Mouse (Mus musculus) gastrocnemius, adult 2 months (tissue): ENCODE measurements around the gene Tsen54. TPM values are rescaled to one million over a fixed set of nuclear protein-coding genes. Genes with fewer than 3 reads are reported as not detected.

Experiments used
- DNase-seq: peaks from one replicate; pipeline ENCODE4 v3.0.0; 2022
- H3K27ac ChIP-seq: fragments of 200-600 bp; 2 replicates; pipeline ENCODE4 v1.8.1; 2022; ENCODE audit warnings: mild to moderate bottlenecking
- H3K4me3 ChIP-seq: fragments of 200-600 bp; 2 replicates; pipeline ENCODE4 v1.8.1; 2022; ENCODE audit warnings: mild to moderate bottlenecking, moderate library complexity
- CTCF ChIP-seq: fragments of 200-600 bp; IDR thresholded peaks from 2 replicates; pipeline ENCODE4 v1.8.1; 2022; ENCODE audit warnings: antibody characterized with exemption, mild to moderate bottlenecking, moderate library complexity
- intact Hi-C: fragments of 180-260 bp; cut with DNase I; formaldehyde crosslinking; loops from one replicate; pipeline ENCODE4 v1.15.1; 2025
- total RNA-seq, 2 experiments: library from RNA; stranded (reverse); gene quantifications; 2 replicates each; pipeline ENCODE4 v1.2.3; 2021

Gene Tsen54
- total RNA-seq, 2 experiments from 2014 or later, result 6.2 to 6.9 TPM

DNA sequence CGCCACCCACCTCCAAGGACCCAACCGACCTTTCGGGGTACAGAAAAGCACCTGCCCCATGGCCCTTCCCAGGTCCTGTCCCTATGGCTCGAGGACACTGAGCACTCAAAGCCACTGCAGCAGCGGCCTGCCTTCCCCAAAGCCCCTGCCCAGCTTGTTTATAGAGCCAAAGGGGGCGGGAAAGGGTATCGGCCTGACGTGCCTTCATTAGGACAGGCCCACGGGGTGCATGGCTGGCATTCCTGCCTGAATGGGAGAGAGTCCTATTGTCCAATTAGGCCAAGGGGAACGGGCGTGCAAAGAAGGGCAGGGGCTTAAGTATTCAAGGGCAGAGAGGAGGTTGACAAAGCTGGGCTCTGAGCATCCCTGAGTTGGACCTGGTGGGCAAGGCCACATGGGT is 6.6 kb upstream of the Tsen54 start:
- Histone ChIP-seq H3K27ac (peak overlapping the region; percentile 92), H3K4me3 (peak overlapping the region; percentile 91)
- DNase-seq, result no peak
- no peak for TF ChIP-seq CTCF
- intact Hi-C loops, result no loop called here

DNA sequence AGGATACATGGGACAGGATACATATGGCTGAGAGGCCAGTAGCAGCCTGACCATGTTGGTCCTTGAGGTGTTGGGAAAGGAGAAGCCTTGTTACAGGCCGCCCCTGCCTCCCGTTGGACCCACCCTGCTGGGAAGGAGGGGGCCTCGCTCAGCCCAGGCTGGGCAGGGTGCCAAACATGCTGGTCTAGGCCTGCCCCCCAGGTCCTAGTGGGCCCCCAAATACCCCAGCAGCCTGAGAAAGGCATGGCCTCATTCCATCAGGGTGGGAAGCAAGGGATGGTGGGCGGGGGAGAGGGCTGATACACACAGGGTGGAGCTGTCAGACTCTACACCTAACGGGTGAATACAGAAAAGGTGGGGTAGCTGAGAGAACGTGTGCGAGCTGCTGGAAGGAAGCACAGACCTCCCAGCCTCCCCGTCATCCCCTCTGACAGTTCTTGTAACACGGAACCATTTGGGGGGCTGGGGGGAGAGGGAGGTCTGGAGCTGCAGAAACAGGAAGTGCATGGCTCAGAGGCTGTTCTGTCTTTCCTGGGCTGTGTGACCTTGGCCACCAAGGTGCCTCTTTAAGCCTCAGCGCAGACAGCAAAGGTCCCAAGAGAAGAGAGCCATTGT is 5.7 kb upstream of the Tsen54 start:
- Histone ChIP-seq H3K4me3 (peak overlapping the region; percentile 91), H3K27ac (peak overlapping the region; percentile 92)
- intact Hi-C loops, result no loop called here
- no peak for DNase-seq
- no peak for TF ChIP-seq CTCF

DNA sequence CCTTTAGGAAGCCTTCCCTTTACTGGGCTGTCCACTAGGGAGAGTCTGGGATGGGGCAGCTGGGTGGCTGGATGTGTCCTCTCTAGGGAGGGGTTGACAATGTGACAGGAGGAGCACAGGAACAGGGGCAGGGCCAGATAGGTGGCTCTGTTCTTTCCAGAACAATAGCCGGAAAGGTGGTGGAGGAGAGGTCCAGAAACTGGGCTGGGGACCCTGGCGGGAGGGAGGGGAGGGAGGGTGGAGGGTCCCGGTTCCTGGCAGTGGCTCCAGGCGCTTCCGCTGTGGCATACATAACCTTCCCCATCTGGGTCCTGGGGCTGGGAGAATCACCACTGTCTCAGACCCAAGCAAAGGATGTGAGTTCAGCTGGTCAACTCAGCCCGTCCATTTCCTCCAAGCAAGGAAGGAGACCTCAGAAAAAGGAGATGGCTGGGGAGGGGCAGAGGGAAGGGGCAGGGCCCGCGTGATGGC is 5.2 kb upstream of the Tsen54 start:
- TF ChIP-seq CTCF, result no peak
- Histone ChIP-seq H3K27ac (peak overlapping the region; percentile 92), H3K4me3 (peak overlapping the region; percentile 91)
- no peak for DNase-seq
- intact Hi-C loops, result no loop called here

DNA sequence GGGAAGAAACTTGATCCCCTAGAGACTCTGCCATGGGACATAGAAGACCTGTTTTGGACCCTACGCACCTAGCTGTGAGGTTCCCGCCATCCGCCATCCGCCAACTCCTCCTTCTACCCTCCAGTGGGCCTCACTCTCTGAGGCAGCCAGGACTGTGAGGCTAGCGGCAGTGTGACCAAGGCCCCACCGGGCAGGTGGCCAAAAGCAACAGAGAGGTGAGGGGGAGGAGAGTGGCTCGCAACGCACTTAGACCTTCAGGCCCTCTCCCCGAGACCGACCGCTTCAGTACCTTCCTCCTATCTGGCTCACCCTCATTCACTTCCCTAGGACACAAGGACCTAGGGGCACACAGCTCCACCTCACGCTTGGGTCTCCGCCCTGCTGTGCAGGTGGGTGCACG is 4.1 kb upstream of the Tsen54 start:
- intact Hi-C loops, result loop anchor here (5.0 kb wide), 2 partner anchors 163 to 178 kb away; no protein-coding TSS in a partner anchor
- DNase-seq, result no peak
- TF ChIP-seq CTCF, result no peak
- peak overlapping the region; percentile 92 for H3K27ac ChIP-seq
- H3K4me3 ChIP-seq, result peak overlapping the region; percentile 91

DNA sequence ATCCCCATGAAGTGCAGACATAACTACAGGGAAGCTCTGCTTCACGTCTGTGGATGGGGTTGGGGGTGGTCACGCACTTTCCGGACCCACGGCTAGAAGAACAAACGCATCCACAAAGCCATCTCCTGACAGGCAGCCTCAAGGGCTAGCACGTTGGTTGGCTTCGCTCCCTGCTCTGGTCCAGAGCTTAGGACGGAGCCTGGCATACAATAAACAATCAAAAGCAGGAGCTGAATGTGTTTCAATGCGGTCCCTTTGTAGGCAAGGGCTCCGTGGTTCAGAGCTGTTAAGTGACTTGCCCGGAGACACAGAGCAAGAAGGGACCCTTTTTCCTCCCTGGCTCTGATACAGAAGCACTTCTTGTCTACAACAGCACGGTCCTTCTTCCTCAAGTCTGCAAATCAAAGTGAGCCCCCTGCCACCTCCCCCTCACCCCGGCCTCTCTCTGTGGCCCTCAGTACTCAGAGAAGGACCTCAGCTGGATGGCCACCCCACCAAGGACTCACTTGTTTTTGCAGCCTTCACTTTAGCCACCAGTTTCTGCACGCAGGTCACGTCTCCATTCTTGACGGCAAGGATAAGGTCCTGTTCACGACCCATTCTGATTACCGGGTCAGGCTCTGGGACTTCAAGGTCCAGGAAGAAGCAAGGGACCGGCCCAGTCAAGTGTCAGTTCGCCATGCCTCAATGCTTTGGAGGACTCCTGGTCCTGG is 3.0 kb upstream of the Tsen54 start:
- H3K4me3 ChIP-seq, result peak overlapping the region; percentile 91
- DNase-seq, result no peak
- peak overlapping the region; percentile 92 for H3K27ac ChIP-seq
- no peak for TF ChIP-seq CTCF
- intact Hi-C loops, result loop anchor here (2.0 to 5.0 kb wide), 3 partner anchors 33 to 179 kb away; no protein-coding TSS in a partner anchor

DNA sequence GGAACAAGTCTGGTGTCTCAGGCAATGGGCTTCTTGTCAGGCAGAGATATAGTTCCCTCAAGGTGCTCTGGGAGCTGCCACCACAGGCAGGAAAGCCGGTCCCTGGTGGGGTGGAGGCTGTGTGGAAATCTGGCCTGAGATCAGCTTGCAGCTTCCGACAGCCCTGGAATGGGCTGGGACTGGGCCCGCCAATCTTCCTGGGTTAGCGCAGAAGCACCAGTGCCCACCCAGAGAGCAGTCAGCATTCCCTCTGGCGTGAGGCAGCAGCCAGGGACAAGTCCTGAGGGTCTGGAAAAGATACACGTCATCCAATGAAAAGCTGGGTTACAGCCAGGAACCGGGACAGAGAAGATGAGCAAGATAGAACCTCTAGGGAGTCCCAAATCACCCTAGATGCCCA is 2.4 kb upstream of the Tsen54 start:
- intact Hi-C loops, result loop anchor here (2.0 to 5.0 kb wide), 3 partner anchors 33 to 180 kb away; no protein-coding TSS in a partner anchor
- no peak for TF ChIP-seq CTCF
- peak overlapping the region; percentile 91 for H3K4me3 ChIP-seq
- peak; percentile 62 for DNase-seq
- peak overlapping the region; percentile 92 for H3K27ac ChIP-seq

DNA sequence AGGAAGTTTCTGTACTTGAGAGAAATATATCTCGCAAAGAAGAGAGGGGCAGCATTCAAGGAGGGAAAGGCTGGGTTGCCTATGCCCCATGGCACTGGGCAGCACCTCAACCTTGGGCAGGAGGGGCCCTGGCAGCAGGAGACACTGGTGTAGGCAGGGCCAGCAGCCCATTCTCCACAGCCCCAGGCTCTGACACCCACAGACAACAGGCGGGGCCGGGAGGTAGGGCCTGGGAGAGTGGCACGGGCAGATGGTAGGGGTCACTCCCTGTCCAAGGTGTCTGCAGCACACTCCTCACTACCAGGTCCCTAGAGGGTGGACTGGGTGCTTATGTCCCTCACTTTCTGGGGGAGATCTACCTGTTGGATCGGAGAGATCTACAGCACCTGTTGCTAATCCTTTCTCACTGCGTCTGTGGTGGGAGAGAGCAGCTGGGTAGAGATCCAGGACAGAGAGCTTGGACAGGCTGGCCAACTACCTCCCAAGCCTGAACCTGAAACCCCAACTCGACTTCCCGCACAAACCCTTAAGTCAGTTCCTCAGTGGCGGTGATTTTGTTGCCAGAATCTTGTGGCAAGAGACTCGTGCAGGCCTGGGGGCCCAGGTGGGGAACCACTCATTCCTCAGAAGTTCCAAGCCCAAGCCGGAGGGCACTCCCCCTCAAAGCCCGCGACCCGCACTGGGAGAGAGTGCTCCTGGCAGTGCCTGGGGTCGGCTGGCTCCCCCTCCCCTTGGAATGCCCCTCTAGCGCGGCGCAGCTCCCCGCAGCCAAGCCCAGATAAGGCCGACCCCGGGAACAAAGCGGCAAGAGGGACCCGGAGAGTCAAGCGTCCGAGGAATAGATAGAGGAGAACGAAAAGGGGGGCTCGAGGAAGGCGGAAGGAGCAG is 1.7 kb upstream of the Tsen54 start:
- TF ChIP-seq CTCF, result no peak
- Histone ChIP-seq H3K27ac (peak overlapping the region; percentile 92), H3K4me3 (peak overlapping the region; percentile 91)
- peak; percentile 55 for DNase-seq
- intact Hi-C loops, result loop anchor here (2.0 to 5.0 kb wide), 3 partner anchors 34 to 180 kb away; no protein-coding TSS in a partner anchor

DNA sequence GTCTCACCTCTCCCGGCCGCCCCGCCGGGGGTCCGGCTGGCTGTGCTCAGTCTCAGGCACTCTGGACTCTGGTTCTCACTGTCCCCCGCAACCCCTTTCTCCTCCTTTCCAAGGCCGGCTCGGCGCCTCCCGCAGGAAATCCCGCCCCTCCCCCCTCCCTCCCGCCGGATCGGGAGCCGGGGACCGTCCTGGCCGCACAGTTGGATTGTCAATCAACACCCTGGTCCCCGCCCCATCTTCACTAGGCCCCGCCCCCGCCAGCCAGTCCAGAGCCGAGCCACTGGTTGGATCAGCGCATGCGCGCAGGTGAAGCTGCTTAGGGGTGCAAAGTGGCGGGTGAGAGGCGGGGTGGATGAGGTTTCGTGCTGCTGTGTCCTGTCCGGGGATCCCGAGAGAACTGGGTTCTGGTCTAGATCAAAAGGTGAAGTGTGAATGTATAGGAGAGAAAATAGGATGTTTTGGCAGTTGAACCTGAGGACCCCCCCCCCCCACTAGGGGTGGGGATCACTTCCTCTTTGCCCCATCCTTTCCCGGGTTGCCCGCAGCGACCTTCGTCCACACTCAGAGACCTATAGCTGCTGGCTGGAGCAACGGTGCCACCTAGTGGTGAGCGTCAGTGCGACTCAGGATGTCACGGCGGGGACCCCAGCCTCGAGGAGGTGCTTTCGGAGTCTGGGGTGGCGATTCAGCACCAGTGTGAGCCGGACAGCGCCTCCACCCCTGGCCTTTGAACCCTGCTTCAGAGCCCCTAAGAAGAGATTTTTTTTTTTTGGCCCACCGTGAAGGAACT is 822 bp upstream of the Tsen54 start, which contains the start of gene Caskin2:
TSS of gene Caskin2 (minus strand) at position 133 of the 790 bp plus-strand sequence.
- TF ChIP-seq CTCF, result peak; percentile 96
- peak within 1 kb of the TSS; percentile 91 for H3K4me3 ChIP-seq
- peak within 1 kb of the TSS; percentile 92 for H3K27ac ChIP-seq
- intact Hi-C loops, result loop anchor here (1.0 to 5.0 kb wide), 4 partner anchors 35 to 181 kb away; no protein-coding TSS in a partner anchor
- peak; percentile 98 for DNase-seq

DNA sequence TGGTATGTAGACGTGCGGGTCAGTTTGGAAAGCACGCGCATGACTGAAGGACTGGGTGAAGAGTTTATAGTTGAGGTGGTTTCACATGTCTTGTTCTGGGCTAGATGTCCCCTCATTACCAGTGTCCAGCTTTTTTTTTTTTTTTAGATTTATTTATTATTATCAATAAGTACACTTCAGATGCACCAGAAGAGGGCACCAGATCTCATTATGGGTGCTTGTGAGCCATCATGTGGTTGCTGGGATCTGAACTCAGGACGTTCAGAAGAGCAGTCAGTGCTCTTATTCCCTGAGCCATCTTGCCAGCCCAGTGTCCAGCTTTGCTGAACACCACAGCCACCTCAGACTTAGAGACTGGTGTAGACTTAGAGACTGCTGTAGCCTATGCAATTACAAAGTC is 2.8 kb downstream of the Tsen54 start:
- DNase-seq, result no peak
- no peak overlapping the region for H3K27ac ChIP-seq
- H3K4me3 ChIP-seq, result no peak overlapping the region
- intact Hi-C loops, result no loop called here
- TF ChIP-seq CTCF, result peak; percentile 9; the same call in 1 of the 2 replicates

DNA sequence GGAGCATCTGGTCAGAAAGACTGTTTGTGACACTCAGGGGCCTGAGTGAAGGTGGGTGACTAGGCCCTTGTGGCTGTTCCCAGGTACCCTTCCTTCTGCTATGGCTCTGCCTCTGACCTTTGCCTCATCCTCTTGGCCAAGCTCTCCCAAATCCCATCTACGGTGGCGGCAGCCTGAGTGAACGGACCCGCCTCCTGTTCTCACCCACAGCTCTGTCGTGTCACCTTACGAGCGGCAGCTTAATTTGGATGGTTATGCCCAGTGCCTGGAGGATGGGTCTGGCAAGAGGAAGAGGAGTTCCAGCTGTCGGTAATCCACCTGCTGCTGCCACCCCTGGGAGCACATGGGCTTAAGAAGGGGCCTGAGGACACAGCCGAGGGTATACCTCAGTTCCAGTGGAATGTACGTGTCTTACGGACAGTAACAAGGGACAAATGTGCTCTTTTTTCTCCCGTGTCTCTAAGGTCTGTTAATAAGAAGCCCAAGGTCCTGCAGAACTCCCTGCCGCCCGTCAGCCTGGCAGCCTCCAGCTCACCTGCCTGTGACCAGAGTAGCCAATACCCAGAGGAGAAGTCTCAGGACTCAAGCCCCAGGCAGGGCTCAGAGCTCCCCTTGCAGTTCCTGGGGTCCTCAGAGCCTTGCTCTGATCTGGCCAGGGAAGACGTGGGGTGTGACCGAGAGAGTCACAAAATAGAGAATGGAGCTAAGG is 5.5 kb downstream of the Tsen54 start:
- intact Hi-C loops, result no loop called here
- peak overlapping the region; percentile 57 for H3K27ac ChIP-seq
- no peak overlapping the region for H3K4me3 ChIP-seq
- peak; percentile 70 for DNase-seq
- TF ChIP-seq CTCF, result no peak

DNA sequence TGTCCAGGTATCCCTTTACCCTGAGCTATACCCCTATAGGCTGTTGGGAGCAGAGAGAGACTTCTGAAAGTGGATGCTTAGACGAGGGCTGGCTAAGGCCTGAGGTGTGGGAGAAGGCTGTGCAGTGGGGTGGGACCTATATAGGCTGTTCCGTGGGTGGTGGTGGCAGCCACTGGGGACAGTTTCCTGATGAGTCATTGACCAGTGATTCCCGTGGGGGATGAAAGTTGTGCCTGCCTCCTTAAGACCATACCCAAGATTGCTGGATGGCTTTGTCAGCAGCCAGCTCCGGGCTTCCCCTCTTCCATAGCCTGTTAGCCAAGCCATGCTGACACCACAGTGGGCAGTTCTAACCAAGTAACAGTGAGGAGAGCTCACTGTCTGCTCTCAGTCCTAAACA is 6.5 kb downstream of the Tsen54 start:
- TF ChIP-seq CTCF, result no peak
- intact Hi-C loops, result no loop called here
- Histone ChIP-seq H3K4me3 (no peak overlapping the region), H3K27ac (no peak overlapping the region)
- DNase-seq, result no peak
